Mouse (Mus musculus) granulocyte monocyte progenitor cell, adult 5-6 weeks (primary cell): ENCODE measurements around the gene Miga2. TPM values are rescaled to one million over a fixed set of nuclear protein-coding genes. Genes with fewer than 3 reads are reported as not detected.
"Not testable (repeated sequence)": the region's sequence is repeated elsewhere in the genome, so short reads cannot be mapped to it uniquely, and the experiment has no call there.

Experiments
- ATAC-seq: replicated peaks from 2 replicates; pipeline ENCODE4 v1.8.0; 2016; ENCODE audit warnings: mild to moderate bottlenecking, moderate TSS enrichment, inconsistent platforms; ENCODE audit not compliant: poor library complexity, severe bottlenecking
- total RNA-seq, 2 experiments: library from RNA; stranded (forward) in 1 of 2; stranded (reverse) in 1 of 2; fragments of 200-712, 200-1000 nt in 1 of 2; fragments of >200 nt in 1 of 2; fragmentation: Nextera tagmentation in 1 of 2; gene quantifications; 2 replicates each; pipeline ENCODE4 v1.2.3; 2014 to 2017

The Miga2 gene
- total RNA-seq, 2 experiments from 2014 or later, result 7.0 to 13.5 TPM

GRCm38 (mm10) chr2:30415936-30416648, 52.1 kb downstream of the Miga2 start, which contains the start of gene Ptpa:
TSS of gene Ptpa (plus strand) at chr2:30416039.
- ATAC-seq, result peak; percentile 65

- ATAC-seq, result no peak
Observed at GRCm38 (mm10) chr2:30416649-30416965, 52.6 kb downstream of the Miga2 start.

GRCm38 (mm10) chr2:30417154-30417553, 53.1 kb downstream of the Miga2 start:
- not testable (repeated sequence) for ATAC-seq

GRCm38 (mm10) chr2:30417595-30418165, 53.6 kb downstream of the Miga2 start:
- ATAC-seq, result no peak

GRCm38 (mm10) chr2:30418259-30418658, 54.2 kb downstream of the Miga2 start:
- no peak for ATAC-seq

GRCm38 (mm10) chr2:30419112-30419511, 55.1 kb downstream of the Miga2 start:
- ATAC-seq, result no peak

GRCm38 (mm10) chr2:30421432-30421831, 57.4 kb downstream of the Miga2 start:
- no peak for ATAC-seq

- ATAC-seq, result no peak
Observed at GRCm38 (mm10) chr2:30429156-30429555, 65.1 kb downstream of the Miga2 start.

Other genes starting within 250 kb of the Miga2 start
- gene Zer1, start 239.6 kb upstream of the Miga2 start, total RNA-seq (2014; fragmentation: Nextera tagmentation), result 18.3 and 22.7 TPM in 2 replicates
- gene Zer1, start 239.6 kb upstream of the Miga2 start, total RNA-seq (2017), result 8.5 and 10.6 TPM in 2 replicates
- gene Tbc1d13, start 230.5 kb upstream of the Miga2 start, total RNA-seq (2014; fragmentation: Nextera tagmentation), result 65.9 and 83.5 TPM in 2 replicates
- gene Tbc1d13, start 230.5 kb upstream of the Miga2 start, total RNA-seq (2017), result 42.2 and 49.2 TPM in 2 replicates
- 5.0 and 7.9 TPM in 2 replicates for gene Endog, start 192.7 kb upstream of the Miga2 start, total RNA-seq (2014; fragmentation: Nextera tagmentation)
- gene Endog, start 192.7 kb upstream of the Miga2 start, total RNA-seq (2017), result 3.2 and 8.3 TPM in 2 replicates
- 40.2 and 58.2 TPM in 2 replicates for gene Spout1, start 185.8 kb upstream of the Miga2 start, total RNA-seq (2014; fragmentation: Nextera tagmentation)
- gene Spout1, start 185.8 kb upstream of the Miga2 start, total RNA-seq (2017), result 44.3 and 49.7 TPM in 2 replicates
- gene Kyat1, start 158.4 kb upstream of the Miga2 start, total RNA-seq (2014; fragmentation: Nextera tagmentation), result 2.6 and 12.8 TPM in 2 replicates
- 4.7 and 8.5 TPM in 2 replicates for gene Kyat1, start 158.4 kb upstream of the Miga2 start, total RNA-seq (2017)
- gene Lrrc8a, start 126.5 kb upstream of the Miga2 start, total RNA-seq (2014; fragmentation: Nextera tagmentation), result 5.8 and 6.6 TPM in 2 replicates
- 5.3 and 8.7 TPM in 2 replicates for gene Lrrc8a, start 126.5 kb upstream of the Miga2 start, total RNA-seq (2017)
- not detected in 2 replicates for gene Gm28035, start 123.7 kb upstream of the Miga2 start, total RNA-seq (2014; fragmentation: Nextera tagmentation)
- not detected in 2 replicates for gene Gm28035, start 123.7 kb upstream of the Miga2 start, total RNA-seq (2017)
- gene Phyhd1, start 98.0 kb upstream of the Miga2 start, total RNA-seq (2014; fragmentation: Nextera tagmentation), result 0.99 and 1.2 TPM in 2 replicates
- 0.22 and 1.5 TPM in 2 replicates for gene Phyhd1, start 98.0 kb upstream of the Miga2 start, total RNA-seq (2017)
- 3.1 and 19.1 TPM in 2 replicates for gene Gm28038, start 83.2 kb upstream of the Miga2 start, total RNA-seq (2014; fragmentation: Nextera tagmentation)
- not detected in 2 replicates for gene Gm28038, start 83.2 kb upstream of the Miga2 start, total RNA-seq (2017)
- gene Dolk, start 77.9 kb upstream of the Miga2 start, total RNA-seq (2014; fragmentation: Nextera tagmentation), result 6.1 and 7.5 TPM in 2 replicates
- gene Dolk, start 77.9 kb upstream of the Miga2 start, total RNA-seq (2017), result 12.1 and 15.1 TPM in 2 replicates
- 37.5 and 51.5 TPM in 2 replicates for gene Nup188, start 77.8 kb upstream of the Miga2 start, total RNA-seq (2014; fragmentation: Nextera tagmentation)
- 21.0 and 27.0 TPM in 2 replicates for gene Nup188, start 77.8 kb upstream of the Miga2 start, total RNA-seq (2017)
- gene Sh3glb2, start 4.9 kb upstream of the Miga2 start, total RNA-seq (2014; fragmentation: Nextera tagmentation), result 32.3 and 47.4 TPM in 2 replicates
- gene Sh3glb2, start 4.9 kb upstream of the Miga2 start, total RNA-seq (2017), result 23.1 and 41.1 TPM in 2 replicates
- gene Dolpp1, start 28.0 kb downstream of the Miga2 start, total RNA-seq (2014; fragmentation: Nextera tagmentation), result 13.4 and 17.5 TPM in 2 replicates
- gene Dolpp1, start 28.0 kb downstream of the Miga2 start, total RNA-seq (2017), result 19.1 and 29.6 TPM in 2 replicates
- 18.1 and 35.3 TPM in 2 replicates for gene Crat, start 51.6 kb downstream of the Miga2 start, total RNA-seq (2014; fragmentation: Nextera tagmentation)
- 7.1 and 14.7 TPM in 2 replicates for gene Crat, start 51.6 kb downstream of the Miga2 start, total RNA-seq (2017)
- 127 and 167 TPM in 2 replicates for gene Ptpa, start 51.8 kb downstream of the Miga2 start, total RNA-seq (2014; fragmentation: Nextera tagmentation)
- gene Ptpa, start 51.8 kb downstream of the Miga2 start, total RNA-seq (2017), result 58.5 and 61.0 TPM in 2 replicates
- gene Ier5l, start 110.0 kb downstream of the Miga2 start, total RNA-seq (2014; fragmentation: Nextera tagmentation), result not detected in 2 replicates
- gene Ier5l, start 110.0 kb downstream of the Miga2 start, total RNA-seq (2017), result 0.56 and 3.2 TPM in 2 replicates
- not detected in 2 replicates for gene Cstad, start 230.8 kb downstream of the Miga2 start, total RNA-seq (2014; fragmentation: Nextera tagmentation)
- not detected in 2 replicates for gene Cstad, start 230.8 kb downstream of the Miga2 start, total RNA-seq (2017)